Mouse (Mus musculus): Measurements from ENCODE around the gene Dapk2. TPM values are rescaled to one million over a fixed set of nuclear protein-coding genes. Genes with fewer than 3 reads are reported as not detected.

Dapk2 gene
- total RNA-seq, 2 experiments from 2014 or later, result 0.84 to 0.97 TPM

GRCm38 (mm10) chr9:66138193-66138592, 19.8 kb upstream of the Dapk2 start:
- no peak for DNase-seq
- intact Hi-C loops (cut with DNase I), result no loop called here

GRCm38 (mm10) chr9:66142265-66142664, 15.8 kb upstream of the Dapk2 start:
- intact Hi-C loops (cut with DNase I), result no loop called here
- no peak for DNase-seq

GRCm38 (mm10) chr9:66144248-66144647, 13.8 kb upstream of the Dapk2 start:
- DNase-seq, result peak; percentile 65
- intact Hi-C loops (cut with DNase I), result no loop called here

- no peak for DNase-seq
- intact Hi-C loops (cut with DNase I), result no loop called here
These were observed 11.9 kb upstream of the Dapk2 start for GRCm38 (mm10) chr9:66146141-66146540.

GRCm38 (mm10) chr9:66152011-66152410, 6.0 kb upstream of the Dapk2 start:
- intact Hi-C loops (cut with DNase I), result loop anchor here (10.0 kb wide), 1 partner anchor 203 kb away; the partner anchor contains the start of gene Herc1
- DNase-seq, result no peak

GRCm38 (mm10) chr9:66153594-66153993, 4.4 kb upstream of the Dapk2 start:
- intact Hi-C loops (cut with DNase I), result loop anchor here (10.0 kb wide), 1 partner anchor 201 kb away; the partner anchor contains the start of gene Herc1
- no peak for DNase-seq

GRCm38 (mm10) chr9:66154013-66154412, 4.0 kb upstream of the Dapk2 start:
- DNase-seq, result no peak
- intact Hi-C loops (cut with DNase I), result loop anchor here (10.0 kb wide), 1 partner anchor 201 kb away; the partner anchor contains the start of gene Herc1

GRCm38 (mm10) chr9:66155534-66155933, 2.5 kb upstream of the Dapk2 start:
- intact Hi-C loops (cut with DNase I), result loop anchor here (10.0 kb wide), 1 partner anchor 199 kb away; the partner anchor contains the start of gene Herc1

GRCm38 (mm10) chr9:66158885-66159430, 935 bp downstream of the Dapk2 start:
- no peak for DNase-seq
- intact Hi-C loops (cut with DNase I), result loop anchor here (10.0 kb wide), 1 partner anchor 196 kb away; the partner anchor contains the start of gene Herc1

More at GRCm38 (mm10) chr9:66155534-66155933, 2.5 kb upstream of the Dapk2 start:
- no peak for DNase-seq

GRCm38 (mm10) chr9:66160155-66160554, 2.1 kb downstream of the Dapk2 start:
- no peak for DNase-seq
- intact Hi-C loops (cut with DNase I), result no loop called here

- intact Hi-C loops (cut with DNase I), result no loop called here
- DNase-seq, result no peak
These were observed 5.0 kb downstream of the Dapk2 start for GRCm38 (mm10) chr9:66162995-66163394.

- no peak for DNase-seq
- intact Hi-C loops (cut with DNase I), result no loop called here
These were observed 9.2 kb downstream of the Dapk2 start for GRCm38 (mm10) chr9:66167222-66167621.

- intact Hi-C loops (cut with DNase I), result no loop called here
- no peak for DNase-seq
These were observed 10.2 kb downstream of the Dapk2 start for GRCm38 (mm10) chr9:66168233-66168632.

GRCm38 (mm10) chr9:66170506-66170905, 12.5 kb downstream of the Dapk2 start:
- DNase-seq, result no peak
- intact Hi-C loops (cut with DNase I), result no loop called here

GRCm38 (mm10) chr9:66171275-66171921, 13.4 kb downstream of the Dapk2 start:
- no peak for DNase-seq
- intact Hi-C loops (cut with DNase I), result no loop called here

GRCm38 (mm10) chr9:66173316-66173855, 15.4 kb downstream of the Dapk2 start:
- DNase-seq, result no peak
- intact Hi-C loops (cut with DNase I), result no loop called here

- intact Hi-C loops (cut with DNase I), result no loop called here
- DNase-seq, result no peak
These were observed 17.0 kb downstream of the Dapk2 start for GRCm38 (mm10) chr9:66174985-66175384.

GRCm38 (mm10) chr9:66177975-66178374, 20.0 kb downstream of the Dapk2 start:
- no peak for DNase-seq
- intact Hi-C loops (cut with DNase I), result no loop called here

GRCm38 (mm10) chr9:66179795-66180194, 21.8 kb downstream of the Dapk2 start:
- intact Hi-C loops (cut with DNase I), result no loop called here
- DNase-seq, result no peak

GRCm38 (mm10) chr9:66181126-66181825, 23.3 kb downstream of the Dapk2 start:
- DNase-seq, result no peak
- intact Hi-C loops (cut with DNase I), result no loop called here

All from left cerebral cortex, postnatal 4 days (tissue).